Mouse (Mus musculus) testis, adult 2 months (tissue): ENCODE measurements around the gene Ercc6.

ENCODE experiments used
- CTCF ChIP-seq: fragments of 200-500 bp; IDR thresholded peaks from 2 replicates; pipeline ENCODE4 v1.5.1; 2012; ENCODE audit warnings: low read depth, mild to moderate bottlenecking, inconsistent platforms, low read length, moderate library complexity; ENCODE audit not compliant: control insufficient read depth, insufficient read depth, insufficient replicate concordance
- POLR2A ChIP-seq: fragments of 200-500 bp; IDR thresholded peaks from 2 replicates; pipeline ENCODE4 v1.6.1; 2012; ENCODE audit warnings: low read depth, mild to moderate bottlenecking, inconsistent platforms, low read length, moderate library complexity; ENCODE audit not compliant: control insufficient read depth

GRCm38 (mm10) chr14:32482061-32482460 is 31.3 kb upstream of the Ercc6 start:
- TF ChIP-seq CTCF (peak; percentile 53; the same call in 1 of the 2 replicates), POLR2A (no peak)
